Mouse (Mus musculus) gastrocnemius, postnatal 14 days (tissue): Measurements from ENCODE around the gene Hoxb1. TPM values are rescaled to one million over a fixed set of nuclear protein-coding genes. Genes with fewer than 3 reads are reported as not detected.

Source experiments
- DNase-seq: peaks from one replicate; pipeline ENCODE4 v3.0.0; 2021; ENCODE audit warnings: mixed read lengths
- intact Hi-C: fragments of 180-260 bp; cut with DNase I; formaldehyde crosslinking; loops from one replicate; pipeline ENCODE4 v1.15.1; 2025; ENCODE audit warnings: low total_unique reads
- total RNA-seq, 2 experiments: library from RNA; stranded (reverse); gene quantifications; 2 replicates each; pipeline ENCODE4 v1.2.3; 2021

Hoxb1 gene
- total RNA-seq, 2 experiments from 2014 or later, result not detected

DNA sequence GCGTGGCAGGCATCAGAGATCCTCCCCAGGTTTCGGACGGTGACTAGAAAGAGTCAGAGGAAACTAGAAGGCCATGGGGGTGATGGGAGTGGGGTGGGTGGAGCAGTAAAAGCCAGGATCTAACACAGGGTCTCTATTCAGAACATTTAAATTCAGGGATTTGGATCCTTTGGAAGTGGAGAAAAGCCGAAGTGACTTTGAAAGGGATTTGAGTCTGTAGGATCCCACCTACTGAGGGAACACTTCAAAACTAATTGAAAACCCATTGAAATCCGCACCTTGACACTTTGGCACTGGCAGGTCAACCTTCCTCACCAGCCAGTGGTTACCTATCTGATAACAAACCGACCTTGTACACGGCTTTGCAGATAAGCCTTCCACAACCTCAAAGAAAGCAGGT, 9.3 kb downstream of the Hoxb1 start:
- intact Hi-C loops, result no loop called here
- DNase-seq, result no peak

DNA sequence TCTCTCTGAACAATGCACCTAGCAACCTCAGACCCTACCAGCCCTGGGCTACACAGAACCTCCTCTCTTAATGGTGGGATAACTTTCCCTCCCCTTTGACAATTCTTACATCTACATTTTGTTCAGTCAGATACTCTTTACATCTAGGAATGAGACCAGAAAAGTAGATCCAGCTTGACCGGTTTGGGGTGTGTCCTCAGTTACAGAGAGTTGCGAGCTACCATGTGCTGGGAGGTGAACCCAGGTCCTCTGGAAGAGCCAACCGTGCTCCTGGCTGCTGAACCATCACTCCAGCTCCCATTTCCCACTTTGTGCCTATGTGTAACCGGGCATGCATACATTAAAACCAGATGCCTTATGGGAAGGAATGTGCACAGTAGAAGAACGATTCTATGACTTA, 17.8 kb downstream of the Hoxb1 start:
- intact Hi-C loops, result no loop called here
- DNase-seq, result no peak

DNA sequence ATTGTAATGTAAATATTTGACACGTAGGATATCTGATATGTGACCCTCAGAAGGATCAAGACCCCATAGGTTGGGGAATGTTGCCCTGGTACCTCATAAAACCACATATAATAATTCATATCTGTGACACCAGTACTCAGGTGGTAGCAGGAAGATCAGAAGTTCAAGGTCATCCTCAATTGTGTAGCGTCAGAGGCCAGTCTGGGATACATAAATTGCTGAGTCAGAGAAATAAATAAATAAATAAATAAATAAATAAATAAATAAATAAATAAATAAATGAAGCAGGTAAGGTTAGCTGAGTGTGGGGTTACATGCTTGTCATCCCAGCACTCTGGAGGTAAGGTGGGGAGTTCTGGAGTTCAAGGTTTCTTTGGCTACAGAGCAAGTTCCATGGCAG, 22.1 kb downstream of the Hoxb1 start:
- intact Hi-C loops, result no loop called here
- no peak for DNase-seq

DNA sequence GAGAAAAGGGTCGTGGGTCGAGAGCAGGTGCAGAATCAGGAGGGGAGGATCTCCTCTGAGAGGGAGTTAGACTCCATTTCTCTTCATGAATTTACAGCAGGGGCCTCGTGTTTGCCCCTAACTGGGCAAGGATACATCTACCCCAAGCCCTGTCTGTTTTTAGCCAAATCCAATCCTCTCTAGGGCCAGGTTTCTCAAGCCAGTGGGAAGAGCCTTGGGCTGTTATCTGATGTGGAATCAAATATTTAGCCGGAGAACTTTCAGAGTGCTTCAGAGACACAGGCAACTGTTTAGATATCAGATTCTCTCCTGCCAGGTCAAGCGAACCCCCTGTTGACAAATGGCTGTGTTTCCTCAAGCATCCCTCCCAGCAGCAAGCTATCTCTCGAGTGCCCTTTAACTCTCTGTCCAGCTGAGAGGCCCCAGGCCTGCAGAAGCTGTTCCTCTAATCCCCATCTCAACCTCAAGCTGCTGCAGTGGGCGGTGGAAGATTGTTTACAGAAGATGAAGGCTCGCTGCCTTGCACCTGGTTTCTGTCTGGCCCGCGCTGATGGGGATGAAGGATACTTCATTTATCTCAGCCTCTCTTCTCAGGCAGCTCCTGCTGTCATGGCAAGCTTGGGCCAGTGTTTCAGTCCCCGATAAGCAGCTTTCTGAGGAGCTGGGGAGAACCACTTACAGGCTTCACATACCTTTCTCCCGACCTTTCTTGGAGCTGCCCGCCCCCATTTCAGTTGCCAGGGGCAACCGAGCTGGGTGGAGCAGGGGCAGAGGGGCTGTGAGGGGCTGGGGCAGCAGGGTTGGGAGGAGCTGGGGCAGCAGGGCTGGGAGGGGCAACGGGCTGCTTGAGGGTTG, 31.4 kb downstream of the Hoxb1 start:
- no peak for DNase-seq
- intact Hi-C loops, result no loop called here

DNA sequence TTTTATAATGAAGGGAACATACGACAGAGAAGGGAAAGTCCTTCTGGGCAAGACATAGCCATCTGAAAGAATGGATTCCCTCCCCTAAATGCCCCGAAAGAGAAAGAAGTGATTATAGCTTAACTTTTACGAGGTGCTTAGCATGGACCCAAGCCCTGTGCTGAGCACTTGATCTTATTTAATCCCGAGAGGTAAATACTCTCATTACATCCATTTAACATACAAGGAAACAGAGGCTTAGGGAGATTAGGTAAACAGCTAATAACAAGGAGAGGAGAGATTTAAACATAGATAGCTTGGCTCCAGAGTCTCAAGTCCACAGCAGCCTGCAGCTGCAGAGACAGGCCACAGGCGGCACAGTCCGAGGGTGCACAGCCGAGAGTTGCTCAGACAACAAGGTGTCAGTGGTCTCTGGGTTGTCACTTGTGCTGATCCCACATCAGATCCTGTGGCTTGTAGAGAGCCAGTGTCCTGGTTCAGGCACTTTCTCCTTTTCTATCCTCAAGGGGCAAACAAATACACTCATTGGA, 32.3 kb downstream of the Hoxb1 start:
- no peak for DNase-seq
- intact Hi-C loops, result no loop called here

DNA sequence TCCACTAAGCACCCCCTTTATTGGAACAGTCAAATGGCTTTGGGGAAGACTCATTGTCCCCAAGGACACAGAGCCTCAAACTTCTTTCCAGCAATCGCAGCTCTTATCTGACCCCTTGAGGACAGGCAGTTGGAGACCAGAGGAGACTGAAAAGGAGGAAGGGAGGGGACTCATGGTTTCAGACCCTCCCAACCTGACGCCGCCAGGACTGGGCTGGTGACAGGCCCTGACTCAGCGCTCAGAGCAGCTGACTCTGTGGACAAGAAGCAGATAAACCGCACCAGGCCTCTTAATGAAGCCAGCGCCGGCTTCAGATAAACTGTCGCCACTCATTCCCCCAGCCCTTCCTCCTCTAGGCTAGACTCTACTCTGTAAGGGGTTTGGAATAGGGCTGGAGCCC, 34.4 kb downstream of the Hoxb1 start:
- no peak for DNase-seq
- intact Hi-C loops, result loop anchor here (10.0 kb wide), 1 partner anchor 95 kb away; the partner anchor contains the start of gene Hoxb5

DNA sequence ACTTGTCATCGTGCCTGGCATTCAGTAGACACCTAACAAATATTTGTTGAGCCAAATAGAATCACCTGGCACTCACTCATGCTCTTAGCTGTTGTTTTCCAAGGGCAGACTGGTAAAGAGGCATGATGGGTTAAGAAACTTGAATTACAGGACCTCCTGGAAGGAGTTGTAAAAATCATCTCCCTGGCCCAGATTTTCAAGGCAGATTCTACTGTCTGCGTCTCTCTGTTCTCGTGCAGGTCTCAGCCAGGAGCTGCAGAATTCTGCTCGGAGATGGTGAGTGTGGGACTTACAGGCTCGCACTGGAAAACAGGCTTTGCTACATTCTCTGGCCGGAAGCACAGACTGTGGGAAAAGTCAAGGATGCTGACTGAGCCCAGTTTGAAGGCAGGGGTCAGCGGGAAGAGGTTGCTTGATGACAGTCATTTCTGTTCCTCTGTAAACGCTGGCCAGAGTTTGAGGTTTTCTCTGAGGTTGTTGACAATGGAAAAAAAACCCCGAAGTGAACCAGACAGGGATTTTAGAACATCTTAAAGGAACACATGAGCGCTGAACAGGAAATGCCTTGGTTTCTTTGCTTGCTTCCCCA, 38.6 kb downstream of the Hoxb1 start:
- intact Hi-C loops, result loop anchor here (10.0 kb wide), 1 partner anchor 99 kb away; the partner anchor contains the start of gene Hoxb5
- no peak for DNase-seq

DNA sequence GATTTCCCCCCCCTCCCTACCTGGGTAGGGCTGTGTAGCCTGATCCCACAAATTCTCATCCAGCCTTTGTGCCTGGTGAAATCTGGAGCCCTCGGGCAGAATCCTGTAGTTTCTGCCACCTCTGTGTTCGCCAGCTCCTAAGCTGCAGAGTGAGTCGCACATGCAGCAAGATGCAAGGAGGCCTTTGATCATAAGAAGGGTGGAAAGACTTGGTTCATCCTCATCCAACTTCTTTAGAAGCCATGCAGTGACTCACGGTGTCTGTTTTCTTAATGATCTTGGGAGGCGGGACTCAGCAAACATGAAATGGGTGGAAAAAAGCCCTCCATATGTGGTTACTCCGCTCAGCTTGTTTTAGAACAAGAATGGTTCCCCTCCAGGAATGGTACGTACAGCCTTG, 39.3 kb downstream of the Hoxb1 start:
- no peak for DNase-seq
- intact Hi-C loops, result loop anchor here (10.0 kb wide), 1 partner anchor 100 kb away; the partner anchor contains the start of gene Hoxb5

DNA sequence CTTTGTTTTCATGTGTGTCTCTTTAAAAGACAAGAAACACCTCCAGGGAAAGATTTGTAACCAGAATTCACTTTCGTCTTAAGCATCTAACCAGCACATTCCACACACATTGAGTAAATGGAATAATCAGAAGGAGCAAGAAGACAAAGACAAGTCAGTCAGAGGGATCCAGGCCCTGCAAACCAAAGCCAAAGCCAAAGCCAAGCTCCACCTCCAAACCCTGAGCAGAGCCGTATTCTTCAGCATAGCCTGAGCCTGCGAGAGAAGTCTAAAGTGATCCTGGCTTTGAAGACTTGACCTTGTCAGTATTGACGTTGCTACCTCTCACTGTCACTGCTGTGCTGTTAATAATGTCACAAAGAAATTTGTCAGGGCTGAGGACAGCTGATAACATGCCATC, 40.0 kb downstream of the Hoxb1 start:
- DNase-seq, result no peak
- intact Hi-C loops, result loop anchor here (10.0 kb wide), 1 partner anchor 101 kb away; the partner anchor contains the start of gene Hoxb5

DNA sequence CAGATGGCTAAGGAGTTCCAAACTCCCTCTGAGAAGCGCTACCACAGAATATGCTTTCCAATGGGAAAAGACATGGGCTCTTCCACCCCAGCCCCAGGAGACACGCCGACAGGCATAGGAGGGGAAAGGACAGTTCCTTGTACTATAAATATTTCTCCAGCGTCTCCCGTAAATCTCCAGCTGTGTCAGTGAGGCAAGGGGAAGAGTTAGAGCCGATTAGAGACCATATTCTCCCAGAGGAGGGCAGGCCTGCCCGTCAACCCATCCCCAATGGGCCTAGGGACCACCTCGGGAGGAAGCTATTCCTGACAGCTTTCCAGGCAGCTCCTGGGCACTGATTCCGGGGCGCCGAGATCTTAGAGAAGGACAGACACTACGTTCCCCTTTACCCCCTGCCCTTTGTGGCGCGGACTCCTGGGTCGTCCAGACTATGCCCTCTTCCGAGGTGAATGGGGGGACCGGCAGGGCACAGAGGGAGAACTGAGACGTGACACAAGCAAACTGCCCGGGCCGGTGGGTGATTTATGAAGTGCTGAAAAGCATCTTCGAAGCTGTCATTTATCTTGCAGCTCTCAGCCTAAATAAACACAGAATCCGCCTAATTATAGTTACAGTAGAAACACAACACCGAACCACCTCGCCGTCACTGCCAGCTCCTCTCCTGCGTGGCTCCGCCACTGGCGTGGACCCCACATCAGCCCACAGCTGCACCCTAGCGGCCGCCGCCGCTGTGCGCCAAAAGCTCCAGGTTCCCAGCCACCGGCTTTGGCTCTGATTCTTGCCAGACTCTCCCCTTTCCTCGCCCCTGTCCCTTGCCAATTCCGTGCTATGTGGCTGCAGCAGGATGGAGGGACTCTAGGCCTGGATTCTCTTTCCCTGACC, 41.9 kb downstream of the Hoxb1 start:
- peak; percentile 80 for DNase-seq
- intact Hi-C loops, result loop anchor here (10.0 kb wide), 1 partner anchor 103 kb away; the partner anchor contains the start of gene Hoxb5

DNA sequence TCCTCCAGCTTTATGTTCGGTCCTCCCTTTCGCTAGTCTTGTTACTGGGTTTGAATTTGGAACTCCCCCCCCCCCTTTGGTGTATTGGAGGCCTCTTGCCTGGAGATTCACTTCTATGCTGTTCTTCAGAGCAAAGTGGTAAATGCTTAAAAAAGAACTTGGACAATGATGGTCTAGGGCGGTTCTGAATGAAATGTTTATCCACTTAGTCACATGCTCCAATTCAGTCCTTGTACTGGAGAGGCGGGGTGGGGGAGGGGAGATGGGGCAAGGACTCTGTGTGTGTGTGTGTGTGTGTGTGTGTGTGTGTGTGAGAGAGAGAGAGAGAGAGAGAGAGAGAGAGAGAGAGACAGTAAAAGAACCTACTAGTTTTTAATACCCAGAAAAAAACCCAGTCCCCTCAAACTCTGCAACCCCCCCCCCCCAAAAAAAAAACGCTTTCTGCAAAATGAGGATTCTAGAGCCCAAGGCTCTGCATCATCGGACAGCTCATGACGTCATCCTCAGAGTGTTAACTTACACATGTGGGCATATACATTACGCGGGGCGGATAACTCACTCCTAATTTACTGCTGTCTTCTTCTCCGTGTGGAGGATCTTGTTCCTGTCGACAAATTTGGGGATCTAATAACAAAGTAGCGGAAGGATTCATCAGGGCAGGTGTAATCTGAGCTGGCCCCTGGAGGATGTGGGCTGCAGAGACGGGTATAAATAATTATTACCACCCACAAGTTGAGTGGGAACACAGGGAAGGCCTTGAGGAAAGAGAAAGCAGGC, 42.9 kb downstream of the Hoxb1 start:
- no peak for DNase-seq
- intact Hi-C loops, result loop anchor here (10.0 kb wide), 1 partner anchor 104 kb away; the partner anchor contains the start of gene Hoxb5

DNA sequence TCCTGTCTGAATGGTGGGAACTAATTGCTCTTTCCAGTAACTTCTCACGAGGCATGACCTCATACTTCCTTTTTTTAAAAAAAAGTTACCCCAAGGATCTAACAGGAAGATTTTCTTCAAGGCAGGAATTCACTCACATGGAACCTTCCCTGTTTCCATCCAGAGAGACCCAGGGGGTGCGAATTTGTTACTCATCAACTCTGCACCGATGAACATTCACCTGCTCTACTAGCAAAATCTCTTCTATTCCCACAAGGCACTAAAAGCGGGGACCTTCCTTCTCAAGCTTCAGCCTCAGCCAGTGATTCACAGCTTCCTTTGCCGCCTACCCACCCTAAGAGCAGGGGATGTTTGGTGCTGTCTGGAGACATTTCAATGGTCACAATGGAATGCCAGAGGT, 45.5 kb downstream of the Hoxb1 start:
- no peak for DNase-seq
- intact Hi-C loops, result no loop called here

DNA sequence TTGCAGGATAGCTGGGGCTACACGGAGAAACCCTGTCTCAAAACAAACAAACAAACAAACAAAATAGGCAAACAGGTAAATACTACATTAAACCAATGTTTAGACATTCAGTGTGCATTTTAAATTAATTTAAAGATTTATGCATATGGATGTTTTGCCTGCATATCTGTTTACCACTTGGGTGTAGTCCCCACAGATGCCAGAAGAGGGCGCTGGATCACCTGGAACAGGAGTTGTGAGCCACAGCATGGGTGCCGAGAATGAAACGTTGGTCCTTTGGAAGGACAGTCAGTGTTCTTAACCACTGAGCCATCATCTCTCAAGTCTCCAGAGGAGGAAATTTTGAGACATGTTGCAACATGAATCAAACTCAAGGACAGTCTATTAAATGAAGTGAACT, 46.4 kb downstream of the Hoxb1 start:
- intact Hi-C loops, result no loop called here
- DNase-seq, result no peak

DNA sequence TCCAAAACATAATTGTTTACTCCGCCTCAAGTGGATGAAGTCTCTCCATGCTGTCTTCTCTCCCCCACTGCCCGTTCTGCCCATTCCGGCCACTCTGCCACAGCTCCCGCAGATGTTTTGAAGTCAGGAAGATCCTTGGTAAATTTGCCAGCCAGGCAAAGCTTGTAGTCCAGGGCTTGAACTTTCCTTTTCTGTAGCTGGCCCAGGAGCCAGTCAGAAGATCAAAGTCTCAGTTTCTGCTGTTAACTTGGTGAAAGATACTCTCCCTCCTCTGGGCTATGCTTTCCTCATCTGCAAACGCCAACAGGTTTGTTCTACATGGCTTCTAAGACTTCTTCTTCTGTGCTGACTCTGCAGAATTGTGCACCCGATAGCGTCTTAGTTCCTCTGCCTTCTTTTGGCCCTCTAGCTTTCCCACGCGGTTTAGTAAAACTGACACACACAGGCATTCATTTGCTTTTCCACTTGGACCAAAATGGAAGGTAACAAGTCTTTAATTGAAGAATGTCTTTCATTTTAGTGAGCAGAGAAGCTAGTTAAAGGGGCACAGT, 47.5 kb downstream of the Hoxb1 start:
- intact Hi-C loops, result no loop called here

DNA sequence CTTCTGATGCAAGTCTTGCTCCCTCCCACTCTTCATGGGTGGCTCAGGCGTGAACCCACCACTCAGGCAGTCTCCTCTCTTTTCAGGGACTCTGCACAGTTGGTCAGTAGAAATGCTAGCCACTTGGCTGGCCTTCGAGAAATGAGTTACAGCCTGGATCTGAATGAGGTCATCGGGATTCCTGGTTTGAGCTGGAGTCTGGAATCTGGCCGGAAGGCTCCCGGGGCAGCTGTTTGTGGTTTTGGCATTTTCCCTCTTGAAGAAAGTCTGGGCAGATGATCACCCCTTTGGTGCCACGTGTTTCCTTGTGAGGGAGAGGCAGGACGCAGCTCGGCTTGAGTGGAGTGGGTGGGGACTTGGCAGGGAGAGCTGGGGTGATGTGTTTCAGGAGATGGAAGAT, 48.0 kb downstream of the Hoxb1 start:
- DNase-seq, result peak; percentile 86
- intact Hi-C loops, result no loop called here

More for the DNA sequence above, 47.5 kb downstream of the Hoxb1 start:
- DNase-seq, result no peak

DNA sequence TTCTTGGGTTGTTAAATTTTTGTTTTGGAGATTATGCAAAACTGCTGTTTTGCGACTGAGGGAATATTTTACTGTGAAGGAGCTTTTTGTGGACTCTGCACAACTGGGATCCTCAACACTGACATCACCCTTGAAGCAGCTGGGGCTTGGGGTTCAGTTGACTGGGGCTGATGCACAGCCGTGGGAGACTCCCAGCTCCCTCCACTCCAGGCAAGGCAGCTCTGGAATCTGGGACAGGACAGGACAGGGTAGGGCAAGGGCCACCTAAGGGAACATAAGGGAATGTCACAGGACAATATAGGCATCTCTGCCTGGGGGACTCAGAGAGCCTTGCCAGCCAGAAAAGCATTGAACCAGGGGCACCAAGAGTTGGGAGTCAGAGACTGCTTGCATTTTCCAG, 48.5 kb downstream of the Hoxb1 start:
- intact Hi-C loops, result no loop called here
- peak; percentile 21 for DNase-seq
